Comparison of ENCODE assay signal across 26 mouse cellular contexts in the genomic region with DNA sequence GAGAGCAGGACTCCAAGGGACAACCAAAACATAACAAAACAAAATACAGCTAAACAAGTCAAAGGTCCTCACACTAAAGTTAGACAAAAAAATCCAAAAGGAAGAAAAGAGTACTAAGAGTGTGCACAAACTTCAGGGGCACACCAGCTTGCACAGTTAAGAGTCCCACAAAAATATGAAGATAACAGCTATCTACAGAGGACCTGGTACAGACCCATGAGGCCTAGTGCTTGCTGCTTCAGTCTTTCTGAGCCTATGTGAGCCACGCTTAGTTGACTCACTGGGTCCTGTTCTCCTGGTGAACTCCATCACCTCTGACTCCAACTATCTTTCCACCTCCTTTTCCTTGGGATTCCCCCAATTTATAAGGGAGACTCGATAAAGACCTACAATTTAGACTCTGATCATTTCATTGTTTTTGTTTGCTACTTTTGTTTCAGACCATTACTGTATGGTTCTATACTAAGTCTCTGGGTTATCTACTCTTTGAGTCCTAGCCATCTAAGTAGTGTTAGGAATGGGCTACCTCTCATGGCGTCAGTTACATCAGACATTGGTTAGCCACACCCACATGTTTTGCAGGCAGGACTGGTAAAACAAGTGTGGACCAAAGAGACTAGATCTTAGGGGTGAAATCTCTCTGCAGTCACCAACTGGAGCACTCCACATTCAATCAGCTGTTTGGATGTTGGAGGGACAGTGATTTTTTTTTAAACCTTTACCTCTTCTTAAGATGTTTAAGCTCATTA. TPM values are rescaled to one million over a fixed set of nuclear protein-coding genes. Genes with fewer than 3 reads are reported as not detected.
A peak's percentile ranks its signal among the peaks of the same experiment; 100 is the strongest.
DNase-seq lines count a peak whose midpoint lies in the region; ATAC-seq lines count a peak whose summit lies in the region.
"Had no signal": no experiment of that assay in that cellular context is flagged by ENCODE, and none has a peak within 500 bp of the region (broad histone marks: within the 10 kb centered on the region; RNA-seq: fewer than 3 reads in every experiment).

No protein-coding gene starts in this region.

- no peaks in the 10 kb centered on the region for H3K9me3 ChIP-seq in liver, embryonic 11.5 days (ENCODE audit: control insufficient read depth, low read length)
- H3K9me3 ChIP-seq in liver, embryonic 15.5 days (replicated peaks), result no peaks in the 10 kb centered on the region
- no peaks in the 10 kb centered on the region for H3K9me3 ChIP-seq in heart, embryonic 10.5 days
- H3K9me3 ChIP-seq: embryonic facial prominence, embryonic 10.5 days; embryonic facial prominence, embryonic 13.5 days; heart, embryonic 13.5 days had no signal

- DNase-seq in liver, embryonic 11.5 days (ENCODE audit: low spot score), result no peak
- DNase-seq in liver, result no peak
- DNase-seq in right cerebral cortex, postnatal 4 days, result no peak
- no peak for DNase-seq in heart, embryonic 10.5 days (ENCODE audit: low spot score)
- DNase-seq: adrenal gland, postnatal 10 days; cerebellum, adult 11-12 months; cerebellum, adult 8-10 months; cerebellum, postnatal 10 days; cerebellum, postnatal 36 days; embryo, embryonic 11 days; forebrain, postnatal 0 days; gastrocnemius, adult 2 months; gastrocnemius, postnatal 14 days; heart, adult 11 months; heart, postnatal 14 days; heart, postnatal 4 days had no signal

- H3K9ac ChIP-seq in liver, embryonic 11.5 days (ENCODE audit: low read depth, low read length), result no peak overlapping the region
- no peak overlapping the region for H3K9ac ChIP-seq in liver, embryonic 15.5 days
- H3K9ac ChIP-seq: embryonic facial prominence, embryonic 13.5 days; forebrain, postnatal 0 days; heart, embryonic 13.5 days; hindbrain, embryonic 14.5 days had no signal

- 73% methylated on average over 3 of the region's 3 CpGs for WGBS in liver, embryonic 11.5 days
- 48% methylated on average over 3 of the region's 3 CpGs for WGBS in liver, embryonic 15.5 days (ENCODE audit: insufficient replicate concordance)
- WGBS in heart, embryonic 10.5 days, result 76% methylated on average over 3 of the region's 3 CpGs

- H3K27ac ChIP-seq in liver, embryonic 11.5 days (ENCODE audit: low read depth, low read length), result no peak overlapping the region
- peak overlapping the region; percentile 41; the same call in 1 of the 2 replicates for H3K27ac ChIP-seq in liver, embryonic 15.5 days (replicated peaks)
- H3K27ac ChIP-seq in heart, embryonic 10.5 days, result no peak overlapping the region
- H3K27ac ChIP-seq: embryonic facial prominence, embryonic 10.5 days; embryonic facial prominence, embryonic 13.5 days; gastrocnemius, adult 2 months; heart, embryonic 13.5 days; hindbrain, embryonic 14.5 days; hindbrain, postnatal 0 days had no signal

- no peak overlapping the region for H3K4me3 ChIP-seq in liver, embryonic 11.5 days (ENCODE audit: low read depth, low read length)
- no peak overlapping the region for H3K4me3 ChIP-seq in liver, embryonic 15.5 days (replicated peaks)
- H3K4me3 ChIP-seq in heart, embryonic 10.5 days, result no peak overlapping the region
- H3K4me3 ChIP-seq: embryonic facial prominence, embryonic 10.5 days; embryonic facial prominence, embryonic 13.5 days; gastrocnemius, adult 2 months; heart, embryonic 13.5 days had no signal

- peak; percentile 67 for ATAC-seq in liver, embryonic 11.5 days (replicated peaks; ENCODE audit: low FRiP score)
- 0 out of 2 replicates have a peak, but pooled peaks have one; percentile 30 for ATAC-seq in erythroid progenitor cell, adult 5-6 weeks (replicated peaks; ENCODE audit: low FRiP score, poor library complexity, severe bottlenecking)
- ATAC-seq in liver, embryonic 15.5 days (ENCODE audit: insufficient read depth), result peak; percentile 86
- ATAC-seq: forebrain, embryonic 14.5 days; forebrain, postnatal 0 days; hindbrain, postnatal 0 days; inflammation-experienced regulatory T-cells, adult 6 months; Patski had no signal

- no peaks in the 10 kb centered on the region for H3K4me1 ChIP-seq in liver, embryonic 11.5 days (replicated peaks; ENCODE audit: control insufficient read depth, insufficient read depth, low read length)
- H3K4me1 ChIP-seq in liver, embryonic 15.5 days (replicated peaks), result no peaks in the 10 kb centered on the region
- H3K4me1 ChIP-seq in heart, embryonic 10.5 days, result no peaks in the 10 kb centered on the region
- H3K4me1 ChIP-seq: embryonic facial prominence, embryonic 10.5 days; embryonic facial prominence, embryonic 13.5 days; heart, embryonic 13.5 days had no signal

- H3K4me2 ChIP-seq in liver, embryonic 11.5 days, result no peak overlapping the region
- no peak overlapping the region for H3K4me2 ChIP-seq in liver, embryonic 15.5 days
- H3K4me2 ChIP-seq: embryonic facial prominence, embryonic 13.5 days; heart, embryonic 13.5 days; hindbrain, embryonic 14.5 days had no signal

- H3K27me3 ChIP-seq in liver, embryonic 11.5 days (replicated peaks; ENCODE audit: control insufficient read depth, insufficient read depth, low read length), result no peaks in the 10 kb centered on the region
- no peaks in the 10 kb centered on the region for H3K27me3 ChIP-seq in liver, embryonic 15.5 days
- no peaks in the 10 kb centered on the region for H3K27me3 ChIP-seq in heart, embryonic 10.5 days (ENCODE audit: insufficient read depth, poor library complexity, severe bottlenecking)
- H3K27me3 ChIP-seq: embryonic facial prominence, embryonic 13.5 days; heart, embryonic 13.5 days; Patski had no signal

- H3K36me3 ChIP-seq in liver, embryonic 11.5 days (ENCODE audit: control insufficient read depth, insufficient read depth, low read length), result no peaks in the 10 kb centered on the region
- H3K36me3 ChIP-seq in liver, embryonic 15.5 days (replicated peaks), result no peaks in the 10 kb centered on the region
- no peaks in the 10 kb centered on the region for H3K36me3 ChIP-seq in heart, embryonic 10.5 days
- H3K36me3 ChIP-seq: embryonic facial prominence, embryonic 10.5 days; embryonic facial prominence, embryonic 13.5 days; heart, embryonic 13.5 days had no signal

RNA-seq across cellular contexts. Expression of a gene that starts 20.2 kb away (rescaled TPM):
- polyA plus RNA-seq in liver, embryonic 11.5 days (2014; fragmentation: Nextera tagmentation; extraction: Ambion mirVana), result 0.61 and 0.70 TPM in 2 replicates
- total RNA-seq in erythroid progenitor cell, adult 5-6 weeks (2015; ENCODE audit: low replicate concordance), result 0.42 TPM in 1 of 2 replicates, not detected in the other
- total RNA-seq in erythroid progenitor cell, adult 5-6 weeks (2017; ENCODE audit: low replicate concordance), result 3.4 TPM in 1 of 2 replicates, not detected in the other
- polyA plus RNA-seq in liver, embryonic 15.5 days (2015; fragmentation: Nextera tagmentation; extraction: Ambion mirVana), result 0.31 and 0.44 TPM in 2 replicates
- 0.74 and 2.2 TPM in 2 replicates for polyA plus RNA-seq in heart, embryonic 10.5 days (2016; fragmentation: Nextera tagmentation; extraction: Ambion mirVana)
- polyA plus RNA-seq: Patski had no signal

Comparison
In these comparisons a context has a peak if more than half of its experiments do, and no peak if none do; other contexts are left out.
1. ATAC-seq: peak in every context shown above with its lines; median percentile 86 in liver, embryonic 15.5 days; 67 in liver, embryonic 11.5 days; 30 in erythroid progenitor cell, adult 5-6 weeks.